Mouse (Mus musculus) ovary, postnatal 10 days (tissue): ENCODE data around the gene Ubox5.

Experiments used
- DNase-seq: peaks from one replicate; pipeline ENCODE4 v3.0.0; 2022; ENCODE audit warnings: low spot score

The Ubox5 gene

DNA sequence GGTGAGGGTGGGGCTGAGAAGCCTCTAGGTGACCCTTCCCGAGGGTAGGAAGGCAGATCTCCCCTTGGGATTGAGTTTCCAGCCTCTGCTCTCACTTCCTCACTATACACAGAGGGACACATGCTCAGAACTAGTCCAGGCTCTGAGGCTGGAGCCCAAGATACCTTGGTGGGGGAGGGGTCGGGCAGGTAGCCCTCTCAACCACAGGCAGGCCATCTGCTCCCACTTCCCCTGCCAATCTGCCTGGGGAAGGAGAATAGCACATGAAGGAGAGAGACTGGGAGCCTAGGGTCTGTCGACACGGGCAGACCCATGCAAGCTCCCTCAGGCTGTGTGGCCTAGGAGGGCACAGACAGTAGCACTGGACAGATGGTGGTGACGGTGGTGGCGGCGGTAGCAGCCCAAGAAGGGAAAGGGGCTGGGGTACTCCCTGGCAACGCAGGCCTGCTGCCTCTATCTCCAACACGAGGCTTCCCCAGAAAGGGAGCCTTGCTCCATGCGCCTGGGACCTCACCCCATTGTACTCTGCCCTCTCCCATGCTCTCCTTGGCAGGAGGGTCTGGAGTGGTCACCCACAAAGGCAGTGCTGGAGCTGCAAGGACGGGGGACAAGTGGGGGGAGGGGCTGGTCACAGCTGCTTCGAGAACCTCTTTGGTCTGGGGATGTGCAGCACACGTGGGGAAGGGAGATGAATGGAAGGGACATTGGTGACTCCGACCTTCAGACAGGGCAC, 4.3 kb upstream of the Ubox5 start:
- DNase-seq: no peak

DNA sequence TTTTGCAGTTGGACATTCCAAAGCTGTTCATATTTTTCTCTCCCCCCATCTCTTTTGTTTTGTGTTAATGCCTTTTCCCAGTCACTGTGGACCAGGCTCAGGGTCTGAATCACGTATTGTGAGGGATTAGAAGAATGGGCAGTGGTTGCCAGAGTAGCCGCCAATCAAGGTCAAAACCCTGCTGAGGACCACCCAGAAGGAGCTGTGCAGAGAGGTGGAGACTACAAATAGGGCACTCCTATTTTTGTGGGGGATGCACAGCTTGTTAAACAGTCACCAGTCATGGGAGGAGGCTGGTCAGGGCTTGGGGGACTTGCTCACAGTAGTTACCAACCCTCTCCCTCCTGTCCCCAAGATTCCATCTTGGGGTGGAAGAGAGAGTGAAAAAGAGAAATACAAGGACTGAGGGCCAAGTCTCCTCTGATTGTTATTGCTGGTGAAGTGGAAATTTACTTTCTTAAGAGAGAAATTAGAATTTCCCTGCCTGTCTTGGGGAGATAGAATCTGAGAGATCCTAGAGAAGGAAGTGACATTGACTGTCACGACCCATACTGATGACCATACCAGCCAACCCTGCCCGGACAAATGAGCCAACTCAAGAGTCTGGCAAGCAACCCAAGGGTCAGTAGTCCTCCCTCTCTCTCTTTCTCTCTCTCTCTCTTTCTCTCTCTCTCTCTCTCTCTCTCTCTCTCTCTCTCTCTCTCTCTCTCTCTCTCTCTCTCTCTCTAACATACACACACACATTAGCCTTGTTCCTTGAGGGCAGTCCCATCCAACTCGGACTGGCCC, 3.2 kb upstream of the Ubox5 start:
- DNase-seq: no peak

DNA sequence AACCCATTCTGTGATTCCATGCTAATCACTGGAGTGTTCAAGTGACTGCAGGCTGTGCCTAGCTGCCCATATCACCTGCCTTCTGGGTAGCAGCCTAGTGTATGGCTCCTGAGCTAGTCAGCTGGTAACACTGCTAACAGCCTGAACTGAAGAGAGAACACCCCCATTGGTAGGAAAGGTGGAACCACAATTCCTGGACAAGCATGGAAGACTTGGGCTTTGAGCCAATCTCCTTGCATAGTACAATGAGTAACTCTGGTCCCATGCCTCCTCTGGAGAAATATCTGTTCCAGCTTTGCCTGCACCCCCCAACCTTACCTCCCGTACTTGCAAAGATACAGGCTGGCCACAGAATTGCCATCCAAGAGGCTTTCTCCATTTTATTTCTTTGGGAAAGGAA, 2.6 kb upstream of the Ubox5 start:
- no peak for DNase-seq

DNA sequence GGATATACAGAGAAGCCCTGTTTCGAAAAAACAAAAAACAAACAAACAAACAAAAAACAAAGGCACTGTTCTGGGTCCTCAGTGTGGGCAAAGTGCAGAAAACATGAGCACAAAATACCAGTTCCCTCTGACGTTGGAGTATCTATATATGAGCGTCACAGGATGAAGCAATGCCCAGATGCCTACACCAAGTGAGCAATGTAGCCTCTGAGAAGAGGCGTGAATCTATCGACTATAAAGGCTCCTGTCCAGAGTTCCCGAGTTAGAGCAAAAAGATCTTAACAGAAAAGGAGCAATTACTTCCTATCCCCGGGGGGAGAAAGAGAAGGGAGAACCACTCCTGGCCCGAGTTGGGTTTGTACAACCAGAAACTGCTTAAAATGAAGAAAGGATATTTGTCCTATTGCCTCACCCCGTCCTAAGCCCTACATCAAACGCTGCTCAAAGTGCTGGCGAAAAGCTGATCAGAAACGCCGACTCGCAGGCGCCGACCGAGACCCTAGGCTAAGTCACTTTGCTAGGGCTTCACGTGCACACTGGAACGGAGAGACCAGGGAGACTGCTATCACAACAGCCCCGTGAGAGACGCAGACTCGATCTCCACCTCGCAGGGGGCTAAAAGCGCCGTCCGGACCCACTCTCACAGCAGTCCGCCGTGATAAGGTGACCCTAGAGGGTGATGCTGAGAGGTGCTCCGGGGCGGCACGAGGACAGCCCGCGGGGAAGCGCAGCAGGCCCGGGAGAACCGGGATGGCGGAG, 579 bp downstream of the Ubox5 start:
- DNase-seq: no peak

DNA sequence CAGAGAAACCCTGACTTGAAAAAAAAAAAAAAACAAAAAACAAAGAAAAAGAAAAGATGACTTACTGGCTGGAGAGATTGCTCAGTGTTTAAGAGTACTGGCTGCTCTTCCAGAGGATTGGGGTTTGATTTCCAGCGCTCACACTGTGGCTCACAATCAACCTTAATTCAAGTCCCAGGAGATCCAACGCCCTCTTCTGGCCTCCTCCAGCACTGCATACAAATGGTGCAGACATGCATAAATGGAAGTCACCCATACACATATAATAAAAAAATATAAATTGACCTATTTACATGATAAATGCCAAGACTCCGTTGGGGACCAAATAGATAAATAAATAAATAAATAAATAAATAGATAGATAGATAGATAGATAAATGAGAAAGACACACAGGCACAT, 1.4 kb downstream of the Ubox5 start:
- DNase-seq: no peak

DNA sequence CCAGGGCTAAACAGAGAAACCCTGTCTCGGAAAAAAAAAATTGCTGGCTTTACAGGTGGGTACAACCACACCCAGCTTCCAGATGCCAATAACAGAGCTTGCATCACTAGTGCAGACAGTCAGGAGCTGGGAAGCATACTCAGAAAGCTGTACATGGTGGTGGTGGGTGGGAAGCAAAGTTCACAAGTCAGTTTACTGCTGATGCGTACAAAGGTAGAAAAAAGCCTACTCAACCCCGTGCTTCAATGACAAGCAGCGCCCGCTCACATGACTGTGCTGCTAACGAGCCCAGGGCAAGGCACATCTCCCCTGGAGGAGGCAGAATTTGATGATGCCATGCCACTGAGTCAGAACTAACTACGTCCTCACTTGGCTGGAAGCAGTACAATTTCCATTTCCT, 10.9 kb downstream of the Ubox5 start:
- no peak for DNase-seq

DNA sequence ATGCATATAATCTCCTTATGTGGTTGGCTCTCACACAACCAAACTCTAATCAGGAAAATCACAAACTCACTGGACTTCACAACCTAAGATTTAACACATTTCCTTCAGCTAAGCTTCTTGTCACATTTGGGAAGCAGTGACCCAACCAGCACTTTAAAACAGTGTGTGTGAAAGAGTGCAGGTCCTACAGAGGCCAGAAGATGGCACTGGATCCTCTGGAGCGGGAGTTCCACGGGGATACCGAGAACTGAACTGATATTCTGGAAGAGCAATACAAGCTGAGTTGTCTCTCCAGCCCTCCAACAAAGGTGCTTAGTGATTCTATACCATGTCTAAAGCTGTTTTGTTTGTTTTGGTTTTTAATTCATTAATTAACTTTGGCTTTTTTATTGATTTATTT, 16.7 kb downstream of the Ubox5 start:
- DNase-seq: no peak

DNA sequence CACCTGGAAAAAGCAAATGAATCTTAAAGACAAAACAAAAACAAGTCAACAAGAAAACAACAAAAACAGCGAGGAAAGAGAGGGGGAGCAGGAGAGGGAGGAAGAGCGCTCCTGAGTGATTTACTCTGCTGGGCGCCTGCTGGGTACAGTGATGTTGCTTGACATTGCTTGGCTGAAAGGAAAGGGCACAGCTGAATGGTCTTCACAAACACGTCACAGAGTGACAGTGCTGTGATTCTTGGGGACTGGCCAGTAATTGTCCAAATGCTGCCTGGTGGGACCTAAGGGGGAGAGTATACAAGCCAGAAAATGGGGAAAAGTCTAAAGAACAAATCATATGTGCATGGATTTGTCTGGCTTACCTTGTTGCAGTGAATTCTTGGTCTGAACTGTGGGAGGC, 27.6 kb downstream of the Ubox5 start:
- DNase-seq: no peak

DNA sequence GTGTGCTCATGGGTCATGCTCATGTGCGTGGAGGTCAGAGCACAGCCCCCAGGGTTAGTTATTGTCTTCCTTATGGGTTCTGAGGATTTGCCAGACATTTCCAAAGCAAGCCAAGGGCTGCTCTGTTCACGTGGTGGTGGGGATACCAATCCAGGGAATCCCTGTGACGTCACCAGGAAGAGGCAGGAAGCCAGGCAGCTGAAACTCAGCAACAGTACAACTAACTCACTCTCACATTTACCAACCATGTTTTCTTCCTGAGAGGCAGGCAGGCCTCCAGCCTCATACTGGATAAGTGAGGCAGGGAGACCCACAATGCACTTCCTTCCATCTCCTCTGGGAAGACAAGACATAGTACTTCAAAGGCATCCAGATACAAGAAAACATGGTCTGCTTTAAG, 31.4 kb downstream of the Ubox5 start:
- no peak for DNase-seq

DNA sequence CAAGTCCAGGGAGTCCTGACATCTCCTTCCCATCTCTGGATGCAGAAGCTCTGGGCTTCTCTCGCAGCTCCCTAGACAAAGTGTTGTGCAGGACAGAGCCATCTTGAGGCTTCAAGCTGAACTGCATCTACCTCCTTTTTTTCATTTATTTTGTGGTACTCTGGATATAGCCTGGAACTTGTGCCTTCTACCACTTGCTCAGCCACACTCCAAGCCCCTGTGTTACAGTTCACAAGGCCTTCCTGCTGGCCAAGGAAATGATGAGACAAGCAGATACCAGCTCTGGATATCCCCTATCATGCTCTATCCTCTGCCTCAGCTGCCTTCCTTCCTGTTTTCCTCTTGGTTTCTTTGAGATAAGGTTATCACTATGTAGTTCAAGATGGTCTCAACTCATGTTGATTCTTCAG, 32.2 kb downstream of the Ubox5 start:
- DNase-seq: no peak

DNA sequence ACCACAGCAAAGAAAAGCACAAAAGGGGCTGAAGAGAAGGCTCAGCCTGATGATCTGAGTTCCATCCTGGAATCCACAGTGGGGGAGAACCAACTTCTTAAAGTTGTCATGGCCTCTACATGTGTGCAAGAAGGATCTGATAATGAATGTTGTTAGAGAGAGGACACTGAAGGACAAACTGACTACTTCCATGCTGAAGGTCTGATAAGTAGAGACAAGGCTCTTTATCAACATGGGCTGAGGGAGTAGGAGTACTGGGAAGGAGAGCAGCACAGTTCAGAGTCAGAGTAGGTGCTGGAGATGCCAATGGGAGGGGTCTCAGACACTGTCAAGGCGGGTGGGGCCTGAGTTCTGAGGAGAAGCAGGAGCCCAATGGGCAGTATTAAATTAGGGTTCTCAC, 34.2 kb downstream of the Ubox5 start:
- no peak for DNase-seq

DNA sequence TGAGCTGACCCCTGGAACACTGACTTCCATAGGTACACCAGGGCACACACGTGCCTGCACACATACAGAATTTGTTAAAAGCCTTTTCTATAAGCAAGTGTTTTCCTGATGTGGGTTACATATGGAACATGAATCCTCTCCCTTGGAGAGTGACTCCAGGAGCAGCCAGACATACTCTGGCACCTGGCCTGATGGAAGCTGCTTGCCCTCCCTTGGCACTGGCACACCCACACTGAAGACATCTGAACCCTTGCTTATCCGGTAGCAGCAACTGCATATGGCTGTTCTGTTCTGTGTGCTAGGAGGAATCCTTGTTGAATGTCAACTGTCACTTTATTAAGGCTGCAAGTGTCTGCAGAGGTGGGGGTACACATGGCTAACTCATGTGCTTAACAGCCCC, 38.8 kb downstream of the Ubox5 start:
- no peak for DNase-seq

DNA sequence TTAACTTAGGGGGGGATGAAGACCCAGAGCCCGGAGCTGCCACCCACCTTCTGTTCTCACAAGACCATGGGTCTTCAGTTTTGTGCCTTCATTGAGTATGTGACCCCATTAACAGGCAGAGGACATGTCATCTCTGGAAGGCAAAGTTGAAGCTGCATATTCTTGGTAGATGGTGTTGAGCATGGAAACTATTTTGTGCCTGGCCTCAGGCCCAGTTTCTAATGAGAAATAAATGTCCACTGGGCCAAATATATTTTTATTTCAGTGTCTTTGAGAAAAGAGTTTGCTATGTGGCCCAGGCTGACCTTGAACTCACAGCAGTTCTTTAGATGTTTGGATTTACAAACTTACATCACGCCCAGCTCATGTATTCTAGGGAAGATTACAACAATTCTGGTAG, 40.1 kb downstream of the Ubox5 start:
- no peak for DNase-seq

DNA sequence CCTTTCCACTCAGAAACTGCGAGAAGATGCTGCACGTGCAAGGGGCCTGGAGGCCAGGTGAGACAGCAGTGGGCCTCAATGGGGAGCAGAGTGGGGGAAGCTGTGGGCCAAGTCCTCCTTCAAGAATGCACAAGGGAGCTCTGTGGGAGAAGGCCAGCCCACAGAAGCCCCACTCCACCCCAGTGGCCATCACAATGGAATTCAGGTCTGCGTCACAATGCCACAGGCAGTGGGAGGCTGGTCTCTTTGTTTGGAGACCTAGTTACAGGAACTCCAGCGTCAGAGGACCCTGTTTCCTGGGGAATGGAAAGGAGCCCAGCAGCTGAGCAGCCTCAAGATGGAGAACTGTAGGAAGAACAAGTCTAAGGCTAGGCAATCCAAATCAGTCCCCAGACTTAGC, 40.7 kb downstream of the Ubox5 start:
- DNase-seq: no peak

DNA sequence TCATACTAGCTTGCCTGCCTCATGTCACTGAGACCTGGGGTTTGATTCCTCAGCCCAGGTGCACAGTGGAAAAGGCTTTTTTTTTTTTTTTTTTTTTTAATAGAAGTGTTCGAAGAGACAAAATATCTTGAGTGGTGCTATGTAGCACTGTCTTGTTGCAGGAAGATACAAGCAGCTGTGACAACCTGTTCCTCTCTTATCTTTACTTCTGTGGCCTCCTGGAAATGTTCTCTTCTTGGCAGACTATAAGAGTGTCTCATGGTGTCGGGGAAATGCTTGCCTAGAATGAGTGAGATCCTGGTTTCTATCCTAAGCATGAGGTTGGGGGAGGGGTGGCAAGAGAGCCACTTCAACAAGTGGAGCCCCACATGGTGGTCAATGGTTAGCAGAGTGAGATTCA, 41.5 kb downstream of the Ubox5 start:
- DNase-seq: no peak

DNA sequence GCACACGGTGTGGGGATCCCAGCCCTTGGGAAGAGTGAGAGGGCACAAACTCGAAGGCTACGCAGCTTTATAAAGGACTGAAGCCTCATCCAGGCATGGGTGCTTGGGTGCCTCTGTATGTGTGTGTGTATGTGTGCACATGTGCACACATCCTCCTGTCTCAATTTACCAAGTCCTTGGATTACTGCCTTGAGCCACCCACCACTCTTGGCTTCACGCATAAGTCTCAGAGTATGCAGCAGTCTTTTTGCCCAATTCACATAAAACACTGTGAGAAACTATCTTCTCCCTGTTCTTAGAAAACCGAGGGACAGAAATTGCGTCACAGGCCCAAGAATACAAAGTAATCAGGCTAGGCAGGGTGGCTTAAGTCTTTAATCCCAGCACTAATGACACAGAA, 43.8 kb downstream of the Ubox5 start:
- no peak for DNase-seq

DNA sequence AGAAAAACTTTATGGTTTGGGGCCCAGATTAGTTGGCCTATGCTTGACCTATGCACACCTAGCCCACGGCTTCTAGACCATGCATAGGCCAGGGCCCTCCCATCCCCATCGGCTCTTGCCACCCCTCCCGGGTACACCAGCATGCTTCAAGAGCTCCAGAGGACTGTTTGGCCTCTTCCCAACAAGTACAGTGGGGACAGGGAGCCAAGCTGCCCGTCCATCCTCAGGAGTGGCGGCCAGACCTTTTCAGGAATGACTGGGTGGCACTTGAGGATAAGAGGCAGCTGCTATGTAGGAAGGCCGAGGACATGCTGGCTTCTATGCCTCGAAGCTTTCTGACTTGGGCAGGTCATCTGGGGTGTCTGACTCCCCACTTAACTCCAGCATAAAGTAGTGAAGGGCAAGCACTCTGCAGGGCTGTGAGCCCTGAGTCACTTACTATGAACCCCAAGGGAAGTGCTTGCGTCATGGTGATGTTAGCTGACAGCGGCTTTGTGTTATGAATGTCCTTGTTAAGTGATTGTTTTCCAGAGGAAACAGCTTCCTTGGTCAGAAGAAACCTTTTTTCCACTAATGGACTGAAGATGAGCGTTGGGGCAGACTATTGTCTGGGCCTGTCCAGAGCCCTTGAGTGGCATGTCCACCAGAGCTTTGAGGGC, 45.8 kb downstream of the Ubox5 start:
- DNase-seq: no peak

DNA sequence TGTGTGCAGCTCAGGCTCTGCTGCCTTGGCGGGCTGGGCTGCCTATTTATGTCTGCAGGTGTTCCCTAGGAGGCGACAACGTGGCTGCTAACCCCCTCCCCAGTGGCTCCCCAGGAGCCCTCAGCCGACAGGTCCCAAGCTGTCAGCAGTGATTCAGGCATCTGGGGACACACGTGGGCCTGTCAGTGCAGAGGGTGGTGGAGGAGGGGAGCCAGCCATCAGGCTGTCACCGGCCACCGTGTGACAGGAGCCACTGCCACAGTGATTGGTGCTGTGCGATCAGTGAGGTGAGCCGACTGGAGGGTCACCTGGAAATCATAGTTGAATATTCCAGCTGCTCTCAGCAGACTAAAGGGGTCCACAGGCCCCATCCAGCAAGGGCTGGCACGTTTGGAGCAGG, 47.3 kb downstream of the Ubox5 start, which contains the start of gene Avp:
TSS of gene Avp (minus strand) at position 3 of the 400 bp plus-strand sequence.
- DNase-seq: no peak

DNA sequence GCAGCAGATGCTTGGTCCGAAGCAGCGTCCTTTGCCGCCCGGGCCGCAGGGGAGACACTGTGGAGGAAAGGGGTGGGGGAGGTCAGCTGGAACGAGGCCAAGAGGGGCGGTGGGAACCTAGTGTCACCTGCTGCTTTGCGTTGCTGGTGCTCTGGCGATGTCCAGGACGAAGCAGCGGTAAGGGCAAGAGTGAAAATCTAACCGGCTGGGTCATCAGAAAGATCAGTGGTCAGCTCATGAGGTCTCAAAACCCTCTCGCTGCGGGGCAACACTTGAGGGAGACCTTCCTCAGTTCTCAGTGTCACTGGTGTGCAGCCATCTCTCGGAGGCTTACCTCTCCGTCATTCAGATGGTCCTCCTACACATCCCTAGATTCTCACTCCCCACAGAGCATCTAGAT, 48.6 kb downstream of the Ubox5 start:
- no peak for DNase-seq

DNA sequence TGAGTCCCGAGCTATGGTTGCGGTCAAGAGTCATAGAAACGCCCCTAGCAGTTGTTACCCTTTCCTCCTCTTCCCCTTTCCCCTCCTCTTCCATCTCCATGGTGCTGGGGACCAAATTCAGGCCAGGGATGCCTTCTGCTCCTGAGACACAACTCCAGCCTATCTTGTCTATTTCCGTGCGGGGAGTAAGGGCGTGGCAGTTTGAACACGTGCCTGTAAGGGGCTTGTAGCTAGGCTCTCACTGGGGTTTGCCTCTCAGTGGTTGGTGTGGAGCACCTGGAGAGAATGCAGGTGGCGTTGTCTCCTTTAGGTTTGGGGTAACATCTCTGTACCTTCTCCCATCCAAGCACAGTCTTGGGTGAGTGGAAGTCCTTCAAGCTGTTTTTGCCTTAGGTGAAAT, 50.0 kb downstream of the Ubox5 start:
- no peak for DNase-seq

DNA sequence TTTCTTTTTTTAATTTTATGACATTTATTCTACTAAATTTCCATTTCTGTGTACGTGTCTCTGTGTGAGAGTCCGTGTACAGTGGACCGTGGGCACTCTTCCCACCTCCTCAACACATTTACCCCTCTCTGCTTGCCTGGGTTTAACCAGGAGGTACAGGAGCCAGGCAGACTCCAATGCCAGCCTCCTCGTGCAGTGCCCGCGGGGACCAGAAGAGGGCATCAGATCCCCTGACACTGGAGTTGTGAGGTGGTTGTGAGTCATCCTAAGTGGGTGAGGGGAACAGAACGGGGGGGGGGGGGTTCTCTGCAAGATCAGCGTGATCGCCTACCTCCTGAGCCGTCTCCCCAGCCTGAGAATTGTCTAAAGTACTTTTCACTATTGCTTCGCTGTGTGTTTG, 51.7 kb downstream of the Ubox5 start:
- DNase-seq: no peak

DNA sequence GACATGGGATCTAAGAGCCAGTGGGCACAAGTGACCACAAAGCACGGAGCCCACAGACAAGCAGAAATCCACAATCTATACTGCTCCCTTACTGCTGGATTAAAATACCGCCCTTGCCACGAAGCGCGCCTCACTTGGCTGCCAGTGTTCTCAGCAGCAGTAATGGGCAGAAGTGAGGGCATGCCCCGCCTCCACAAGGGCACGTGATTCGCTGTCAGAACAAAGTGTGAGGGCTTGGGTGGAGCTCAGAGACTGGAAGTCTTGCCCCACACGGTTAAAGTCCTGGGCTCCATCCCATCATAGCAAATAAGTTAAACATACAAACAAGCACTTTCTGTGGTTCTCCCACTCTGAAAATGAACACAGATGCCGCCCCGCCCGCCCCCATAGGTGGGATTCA, 52.2 kb downstream of the Ubox5 start:
- no peak for DNase-seq

DNA sequence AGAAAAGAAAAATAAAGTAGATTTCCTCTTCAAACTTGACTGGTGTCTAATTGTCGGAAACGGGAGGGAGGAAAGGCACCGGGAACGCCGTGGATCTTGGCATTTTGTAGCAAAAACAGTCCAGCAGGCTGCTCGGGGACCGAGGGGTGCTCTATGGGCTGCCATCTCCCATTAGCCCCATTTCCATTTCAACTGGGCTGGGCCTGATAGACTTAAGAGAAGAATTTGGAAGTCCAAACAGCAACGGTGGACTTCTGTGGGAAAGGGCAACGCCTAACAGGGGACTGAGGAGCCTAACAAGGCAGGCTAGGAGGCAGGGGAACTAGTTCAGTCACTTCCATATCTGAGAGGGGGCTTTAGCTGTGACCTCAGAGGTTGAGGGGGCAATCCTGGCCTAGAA, 52.8 kb downstream of the Ubox5 start:
- DNase-seq: no peak
